Mouse (Mus musculus) limb, embryonic 13.5 days (tissue): ENCODE data around the gene Crym. TPM values are rescaled to one million over a fixed set of nuclear protein-coding genes. Genes with fewer than 3 reads are reported as not detected.

Experiments
- ATAC-seq: fragments of 200-750 bp; cut with Nextera tagmentation; 2 replicates; pipeline ENCODE4 v1.8.0; 2017; ENCODE audit warnings: low read depth, moderate number of reproducible peaks, moderate TSS enrichment; ENCODE audit not compliant: low FRiP score
- H3K27ac ChIP-seq: fragments of 300-500 bp; sonication (generic); 2 replicates; pipeline ENCODE4 v1.5.1; 2015; ENCODE audit warnings: inconsistent platforms, mild to moderate bottlenecking, moderate library complexity
- H3K27me3 ChIP-seq: fragments of 300-500 bp; sonication (generic); 2 replicates; pipeline ENCODE4 v1.6.1; 2015; ENCODE audit warnings: mild to moderate bottlenecking, inconsistent platforms
- H3K36me3 ChIP-seq: fragments of 300-500 bp; sonication (generic); 2 replicates; pipeline ENCODE4 v1.6.1; 2015; ENCODE audit warnings: inconsistent platforms, mild to moderate bottlenecking, moderate library complexity
- H3K4me1 ChIP-seq: fragments of 300-500 bp; sonication (generic); 2 replicates; pipeline ENCODE4 v1.6.1; 2015; ENCODE audit warnings: inconsistent platforms
- H3K4me2 ChIP-seq: fragments of 300-500 bp; sonication (generic); replicated peaks from 2 replicates; pipeline ENCODE4 v1.6.1; 2015; ENCODE audit warnings: inconsistent platforms, mild to moderate bottlenecking, moderate library complexity
- H3K4me3 ChIP-seq: fragments of 300-500 bp; sonication (generic); 2 replicates; pipeline ENCODE4 v1.5.1; 2015; ENCODE audit warnings: moderate library complexity, mild to moderate bottlenecking, inconsistent platforms
- H3K9ac ChIP-seq: fragments of 300-500 bp; sonication (generic); 2 replicates; pipeline ENCODE4 v1.6.1; 2015; ENCODE audit warnings: mild to moderate bottlenecking, inconsistent platforms
- H3K9me3 ChIP-seq: fragments of 300-500 bp; sonication (generic); 2 replicates; pipeline ENCODE4 v1.6.1; 2016; ENCODE audit warnings: inconsistent platforms
- WGBS: fragments of 180-500 bp; shearing (Covaris S2); methylation state at CpG from one replicate; pipeline ENCODE4 v1.1.7; 2015; 5-methylcytosine and 5-hydroxymethylcytosine counted together
- polyA plus RNA-seq: library from polyadenylated mRNA; unstranded; fragments of >200 nt; fragmentation: Nextera tagmentation; extraction: Ambion mirVana; gene quantifications from 2 replicates; pipeline ENCODE4 v1.2.1, GENCODE M21; 2015

The Crym gene
- polyA plus RNA-seq, 1 experiment from 2014 or later: 13.1 TPM

GRCm38 (mm10) chr7:120182891-120183290 is 19.0 kb downstream of the Crym start:
- Histone ChIP-seq H3K4me1 (no peaks in the 10 kb centered on the region), H3K36me3 (no peaks in the 10 kb centered on the region), H3K27ac (no peak overlapping the region), H3K4me2 (no peak overlapping the region), H3K27me3 (no peaks in the 10 kb centered on the region), H3K9ac (no peak overlapping the region), H3K9me3 (no peaks in the 10 kb centered on the region), H3K4me3 (no peak overlapping the region)
- ATAC-seq: no peak

GRCm38 (mm10) chr7:120181401-120182230 is 20.3 kb downstream of the Crym start:
- Histone ChIP-seq H3K9me3 (no peaks in the 10 kb centered on the region), H3K4me2 (no peak overlapping the region), H3K4me3 (no peak overlapping the region), H3K27ac (no peak overlapping the region), H3K27me3 (no peaks in the 10 kb centered on the region), H3K36me3 (no peaks in the 10 kb centered on the region), H3K9ac (no peak overlapping the region), H3K4me1 (no peaks in the 10 kb centered on the region)
- 95% methylated on average over 4 of the region's 4 CpGs for WGBS
- ATAC-seq: no peak

GRCm38 (mm10) chr7:120180547-120180946 is 21.4 kb downstream of the Crym start:
- WGBS: 83% methylated on average over 5 of the region's 5 CpGs
- H3K4me2 ChIP-seq: no peak overlapping the region
- no peaks in the 10 kb centered on the region for H3K36me3 ChIP-seq
- H3K9ac ChIP-seq: no peak overlapping the region
- no peaks in the 10 kb centered on the region for H3K4me1 ChIP-seq
- no peak overlapping the region for H3K27ac ChIP-seq
- no peaks in the 10 kb centered on the region for H3K9me3 ChIP-seq
- no peaks in the 10 kb centered on the region for H3K27me3 ChIP-seq
- no peak overlapping the region for H3K4me3 ChIP-seq
- no peak for ATAC-seq

GRCm38 (mm10) chr7:120178935-120179334 is 23.0 kb downstream of the Crym start:
- Histone ChIP-seq H3K9me3 (no peaks in the 10 kb centered on the region), H3K4me3 (no peak overlapping the region), H3K9ac (no peak overlapping the region), H3K4me1 (no peaks in the 10 kb centered on the region), H3K27me3 (no peaks in the 10 kb centered on the region), H3K4me2 (no peak overlapping the region), H3K36me3 (no peaks in the 10 kb centered on the region), H3K27ac (no peak overlapping the region)
- 4% methylated on average over 2 of the region's 2 CpGs for WGBS
- ATAC-seq: no peak

- H3K27me3 ChIP-seq: no peaks in the 10 kb centered on the region
- H3K9ac ChIP-seq: no peak overlapping the region
- H3K27ac ChIP-seq: no peak overlapping the region
- H3K9me3 ChIP-seq: no peaks in the 10 kb centered on the region
- no peaks in the 10 kb centered on the region for H3K36me3 ChIP-seq
- no peak overlapping the region for H3K4me2 ChIP-seq
- 77% methylated on average over 3 of the region's 3 CpGs for WGBS
- H3K4me3 ChIP-seq: no peak overlapping the region
- ATAC-seq: no peak
- H3K4me1 ChIP-seq: no peaks in the 10 kb centered on the region
Measured at GRCm38 (mm10) chr7:120177611-120178010, 24.3 kb downstream of the Crym start.

GRCm38 (mm10) chr7:120174723-120175504 is 27.0 kb downstream of the Crym start:
- Histone ChIP-seq H3K9ac (no peak overlapping the region), H3K9me3 (no peaks in the 10 kb centered on the region), H3K4me2 (no peak overlapping the region), H3K4me3 (no peak overlapping the region), H3K36me3 (no peaks in the 10 kb centered on the region), H3K4me1 (no peaks in the 10 kb centered on the region), H3K27ac (no peak overlapping the region), H3K27me3 (no peaks in the 10 kb centered on the region)
- WGBS: 78% methylated on average over 11 of the region's 11 CpGs
- no peak for ATAC-seq

GRCm38 (mm10) chr7:120173603-120174244 is 28.2 kb downstream of the Crym start, which contains the start of gene Anks4b:
TSS of gene Anks4b (plus strand) at chr7:120173858.
- no peak within 1 kb of the TSS for H3K4me2 ChIP-seq
- H3K9ac ChIP-seq: no peak within 1 kb of the TSS
- H3K4me1 ChIP-seq: no peaks in the 10 kb centered on the region
- no peaks in the 10 kb centered on the region for H3K9me3 ChIP-seq
- H3K27ac ChIP-seq: no peak within 1 kb of the TSS
- no peak for ATAC-seq
- no peaks in the 10 kb centered on the region for H3K27me3 ChIP-seq
- WGBS: 86% methylated on average over 10 of the region's 10 CpGs
- H3K4me3 ChIP-seq: no peak within 1 kb of the TSS
- no peaks in the 10 kb centered on the region for H3K36me3 ChIP-seq

- no peaks in the 10 kb centered on the region for H3K9me3 ChIP-seq
- no peak overlapping the region for H3K4me3 ChIP-seq
- 95% methylated on average over 1 of the region's 1 CpGs for WGBS
- no peak for ATAC-seq
- H3K27ac ChIP-seq: no peak overlapping the region
- no peak overlapping the region for H3K4me2 ChIP-seq
- no peaks in the 10 kb centered on the region for H3K27me3 ChIP-seq
- H3K36me3 ChIP-seq: no peaks in the 10 kb centered on the region
- no peaks in the 10 kb centered on the region for H3K4me1 ChIP-seq
- H3K9ac ChIP-seq: no peak overlapping the region
Measured at GRCm38 (mm10) chr7:120172188-120172700, 29.7 kb downstream of the Crym start.

GRCm38 (mm10) chr7:120163581-120164251 is 38.2 kb downstream of the Crym start:
- 79% methylated on average over 11 of the region's 11 CpGs for WGBS
- H3K27me3 ChIP-seq: no peaks in the 10 kb centered on the region
- H3K9me3 ChIP-seq: no peaks in the 10 kb centered on the region
- no peak overlapping the region for H3K4me2 ChIP-seq
- H3K4me1 ChIP-seq: no peaks in the 10 kb centered on the region
- no peak for ATAC-seq
- no peak overlapping the region for H3K27ac ChIP-seq
- H3K36me3 ChIP-seq: no peaks in the 10 kb centered on the region
- H3K4me3 ChIP-seq: no peak overlapping the region
- H3K9ac ChIP-seq: no peak overlapping the region

- H3K36me3 ChIP-seq: no peaks in the 10 kb centered on the region
- H3K4me3 ChIP-seq: no peak overlapping the region
- H3K9me3 ChIP-seq: no peaks in the 10 kb centered on the region
- H3K4me1 ChIP-seq: peaks cover 16% of the 10 kb centered on the region
- no peaks in the 10 kb centered on the region for H3K27me3 ChIP-seq
- no peak overlapping the region for H3K27ac ChIP-seq
- ATAC-seq: no peak
- no peak overlapping the region for H3K4me2 ChIP-seq
- WGBS: 21% methylated on average over 4 of the region's 4 CpGs
- H3K9ac ChIP-seq: no peak overlapping the region
Measured at GRCm38 (mm10) chr7:120158121-120158613, 43.7 kb downstream of the Crym start.

- no peak overlapping the region for H3K9ac ChIP-seq
- ATAC-seq: no peak
- no peaks in the 10 kb centered on the region for H3K36me3 ChIP-seq
- H3K4me2 ChIP-seq: no peak overlapping the region
- WGBS: 24% methylated on average over 5 of the region's 5 CpGs
- peaks cover 16% of the 10 kb centered on the region for H3K4me1 ChIP-seq
- no peak overlapping the region for H3K27ac ChIP-seq
- no peaks in the 10 kb centered on the region for H3K9me3 ChIP-seq
- H3K4me3 ChIP-seq: no peak overlapping the region
- H3K27me3 ChIP-seq: no peaks in the 10 kb centered on the region
Measured at GRCm38 (mm10) chr7:120157575-120158061, 44.3 kb downstream of the Crym start.
